Mouse (Mus musculus) limb, embryonic 11.5 days (tissue): Measurements from ENCODE around the gene Paqr5. TPM values are rescaled to one million over a fixed set of nuclear protein-coding genes. Genes with fewer than 3 reads are reported as not detected.
A peak's percentile ranks its signal among the peaks of the same experiment; 100 is the strongest.

Experiments
- ATAC-seq: fragments of 200-750 bp; cut with Nextera tagmentation; 2 replicates; pipeline ENCODE4 v1.8.0; 2017; ENCODE audit warnings: low read depth; ENCODE audit not compliant: insufficient number of reproducible peaks, low FRiP score, low TSS enrichment
- DNase-seq: peaks from one replicate; pipeline ENCODE4 v3.0.0-alpha.2; 2015; ENCODE audit warnings: low spot score
- H3K27ac ChIP-seq: fragments of 300-500 bp; sonication (generic); replicated peaks from 2 replicates; pipeline ENCODE4 v1.5.1; 2014; ENCODE audit warnings: low read depth, mild to moderate bottlenecking, low read length
- H3K27me3 ChIP-seq: fragments of 300-500 bp; sonication (generic); 2 replicates; pipeline ENCODE4 v1.6.1; 2014; ENCODE audit warnings: mild to moderate bottlenecking, low read length, mixed read lengths; ENCODE audit not compliant: control insufficient read depth, insufficient read depth
- H3K36me3 ChIP-seq: fragments of 300-500 bp; sonication (generic); 2 replicates; pipeline ENCODE4 v1.6.1; 2014; ENCODE audit warnings: mild to moderate bottlenecking, low read length, moderate library complexity, mixed read lengths; ENCODE audit not compliant: control insufficient read depth, insufficient read depth
- H3K4me1 ChIP-seq: fragments of 300-500 bp; sonication (generic); 2 replicates; pipeline ENCODE4 v1.6.1; 2014; ENCODE audit warnings: low read length, mixed read lengths; ENCODE audit not compliant: control insufficient read depth, insufficient read depth
- H3K4me2 ChIP-seq: fragments of 300-500 bp; sonication (generic); 2 replicates; pipeline ENCODE4 v1.6.1; 2014; ENCODE audit warnings: low read depth, mild to moderate bottlenecking, moderate library complexity; ENCODE audit not compliant: severe bottlenecking
- H3K4me3 ChIP-seq: fragments of 300-500 bp; sonication (generic); 2 replicates; pipeline ENCODE4 v1.5.1; 2014; ENCODE audit warnings: low read depth, low read length
- H3K9ac ChIP-seq: fragments of 300-500 bp; sonication (generic); 2 replicates; pipeline ENCODE4 v1.6.1; 2014; ENCODE audit warnings: mild to moderate bottlenecking, low read length
- H3K9me3 ChIP-seq: fragments of 300-500 bp; sonication (generic); 2 replicates; pipeline ENCODE4 v1.6.1; 2016; ENCODE audit warnings: low read length; ENCODE audit not compliant: control insufficient read depth
- WGBS: fragments of 180-500 bp; shearing (Covaris S2); extraction: QIAGEN DNeasy Blood & Tissue Kit; methylation state at CpG from one replicate; pipeline ENCODE4 v1.1.7; 2014; 5-methylcytosine and 5-hydroxymethylcytosine counted together
- polyA plus RNA-seq: library from polyadenylated mRNA; unstranded; fragments of >200 nt; fragmentation: Nextera tagmentation; extraction: Ambion mirVana; gene quantifications from 2 replicates; pipeline ENCODE4 v1.2.1, GENCODE M21; 2014

The Paqr5 gene
- polyA plus RNA-seq, 1 experiment from 2014 or later: 0.85 TPM

DNA sequence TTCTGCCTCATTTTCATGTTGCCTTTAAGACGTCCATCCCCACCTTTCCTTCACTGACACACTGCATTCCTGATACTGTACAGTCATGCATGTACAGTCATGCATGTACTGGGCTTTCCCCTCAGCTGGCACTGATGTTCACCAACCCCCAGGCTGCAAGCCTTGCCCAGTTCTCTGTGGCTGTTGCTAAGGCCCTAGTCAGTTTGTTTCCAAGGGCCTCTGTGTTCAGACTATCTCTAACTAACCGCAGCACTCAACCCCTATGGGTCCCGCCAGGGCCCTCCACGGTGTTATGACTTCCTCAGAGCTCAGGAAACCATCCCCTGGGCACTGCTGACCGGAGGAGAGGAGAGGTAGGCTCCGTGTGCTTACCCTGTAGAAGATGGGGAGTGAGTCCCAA lies 63.3 kb downstream of the Paqr5 start:
- DNase-seq: no peak
- ATAC-seq: no peak
- 79% methylated on average over 6 of the region's 6 CpGs for WGBS
- no peaks in the 10 kb centered on the region for H3K4me1 ChIP-seq
- H3K36me3 ChIP-seq: no peaks in the 10 kb centered on the region
- no peak overlapping the region for H3K27ac ChIP-seq
- H3K9ac ChIP-seq: no peak overlapping the region
- H3K27me3 ChIP-seq: no peaks in the 10 kb centered on the region
- H3K4me3 ChIP-seq: no peak overlapping the region
- H3K9me3 ChIP-seq: no peaks in the 10 kb centered on the region
- H3K4me2 ChIP-seq: no peak overlapping the region; the same call in 1 of the 2 replicates

DNA sequence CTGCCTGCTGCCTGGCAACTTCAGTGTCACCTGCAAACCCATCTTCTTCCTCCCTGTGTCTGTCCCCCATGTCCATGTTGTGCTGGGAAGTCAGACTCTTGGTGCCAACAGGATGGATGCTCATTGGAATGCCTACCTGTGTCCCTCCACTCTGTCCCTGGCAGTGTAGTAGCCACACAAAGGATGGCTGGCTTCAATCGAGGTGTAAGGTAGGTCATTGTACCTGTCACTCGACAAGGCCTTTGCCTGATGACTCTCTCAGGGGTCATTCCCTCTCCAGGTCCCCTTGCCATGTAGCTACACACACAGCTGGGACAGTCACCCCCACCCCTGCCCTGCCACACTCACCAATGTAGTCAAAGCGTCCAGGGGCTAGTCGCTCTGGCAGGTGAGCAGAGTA lies 65.5 kb downstream of the Paqr5 start:
- no peak overlapping the region for H3K4me3 ChIP-seq
- no peak for ATAC-seq
- H3K36me3 ChIP-seq: no peaks in the 10 kb centered on the region
- H3K9ac ChIP-seq: no peak overlapping the region
- DNase-seq: no peak
- no peak overlapping the region for H3K4me2 ChIP-seq
- H3K27me3 ChIP-seq: no peaks in the 10 kb centered on the region
- no peaks in the 10 kb centered on the region for H3K9me3 ChIP-seq
- H3K4me1 ChIP-seq: no peaks in the 10 kb centered on the region
- WGBS: 84% methylated on average over 4 of the region's 4 CpGs
- no peak overlapping the region for H3K27ac ChIP-seq

DNA sequence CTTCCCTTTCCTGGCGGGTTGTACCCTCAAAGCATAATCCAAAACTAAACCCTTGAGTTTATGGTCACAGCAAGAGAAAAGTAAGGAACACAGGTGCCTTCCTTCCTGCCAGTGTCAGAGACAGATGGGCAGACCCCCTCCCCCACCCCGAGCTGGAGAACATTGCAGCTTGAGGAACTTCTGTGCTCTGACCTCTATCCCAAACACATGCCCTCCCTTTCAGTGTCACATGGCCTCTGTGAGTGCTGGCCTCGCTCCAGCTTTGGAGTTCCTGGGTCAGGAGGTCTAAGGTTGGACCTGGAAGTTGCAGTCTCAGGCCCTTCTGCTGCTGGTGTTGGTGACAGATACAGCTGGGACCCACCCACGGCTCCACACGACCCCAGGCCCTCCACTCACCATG lies 65.9 kb downstream of the Paqr5 start:
- Histone ChIP-seq H3K27me3 (no peaks in the 10 kb centered on the region), H3K4me1 (no peaks in the 10 kb centered on the region), H3K4me3 (no peak overlapping the region), H3K9me3 (no peaks in the 10 kb centered on the region), H3K9ac (no peak overlapping the region), H3K4me2 (no peak overlapping the region), H3K36me3 (no peaks in the 10 kb centered on the region), H3K27ac (no peak overlapping the region)
- DNase-seq (no peak), ATAC-seq (no peak)
- WGBS: 57% methylated on average over 5 of the region's 5 CpGs

DNA sequence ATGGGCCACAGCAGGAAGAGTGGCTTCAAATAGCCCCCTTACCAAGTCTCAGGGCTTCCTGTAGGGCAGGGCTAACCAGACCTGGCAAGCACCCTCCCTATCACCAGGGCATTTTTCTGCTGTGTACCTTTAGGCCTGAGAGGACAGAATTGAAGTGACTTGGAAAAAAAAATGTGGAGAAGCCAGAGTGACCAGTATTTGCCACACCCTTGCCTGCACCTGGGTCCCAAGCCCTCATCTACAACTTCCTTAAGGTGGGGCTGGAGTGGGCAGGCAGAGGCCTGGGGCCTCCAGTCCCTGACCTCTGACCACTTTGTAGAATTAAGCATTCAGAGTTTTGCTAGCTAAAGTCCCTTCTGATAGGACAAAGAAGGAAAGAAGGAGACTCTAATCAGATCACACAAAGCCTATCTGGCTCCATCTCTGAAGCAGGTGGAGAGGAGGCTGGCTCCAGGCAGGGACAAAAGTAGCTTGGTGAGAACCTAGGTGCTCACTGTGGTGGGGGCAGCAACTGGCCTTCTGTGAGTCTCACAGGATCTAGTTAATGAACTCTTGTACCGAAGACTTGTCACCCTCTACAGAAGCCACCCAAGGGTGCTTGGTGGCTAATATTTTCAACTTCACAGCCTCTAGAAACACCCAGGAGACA lies 66.6 kb downstream of the Paqr5 start:
- no peaks in the 10 kb centered on the region for H3K27me3 ChIP-seq
- ATAC-seq: no peak
- WGBS: 80% methylated on average over 1 of the region's 1 CpGs
- H3K4me1 ChIP-seq: no peaks in the 10 kb centered on the region
- H3K9me3 ChIP-seq: no peaks in the 10 kb centered on the region
- no peak overlapping the region for H3K27ac ChIP-seq
- no peak overlapping the region for H3K4me3 ChIP-seq
- DNase-seq: no peak
- H3K4me2 ChIP-seq: no peak overlapping the region
- no peak overlapping the region for H3K9ac ChIP-seq
- no peaks in the 10 kb centered on the region for H3K36me3 ChIP-seq

DNA sequence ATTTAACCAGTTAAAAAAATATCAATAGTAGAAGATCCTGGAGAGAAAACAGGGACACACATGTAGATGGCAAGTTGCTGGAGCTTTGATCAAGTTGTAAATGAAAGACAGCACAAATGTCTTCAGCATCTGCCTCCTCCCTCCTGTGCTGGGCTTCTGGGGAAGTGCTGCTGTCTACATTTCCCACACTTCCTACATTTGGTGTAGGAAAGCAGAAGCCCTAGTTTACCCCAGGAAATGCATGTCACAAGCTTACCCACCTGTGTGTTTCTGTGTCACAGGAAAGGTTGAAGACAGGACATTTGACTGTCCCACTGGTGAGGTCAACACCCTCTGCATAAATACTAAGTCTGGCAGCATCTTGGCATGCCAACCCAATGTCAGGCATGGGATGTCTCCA lies 71.9 kb downstream of the Paqr5 start:
- H3K27me3 ChIP-seq: no peaks in the 10 kb centered on the region
- no peak overlapping the region for H3K4me3 ChIP-seq
- H3K36me3 ChIP-seq: no peaks in the 10 kb centered on the region
- H3K4me1 ChIP-seq: no peaks in the 10 kb centered on the region
- no peaks in the 10 kb centered on the region for H3K9me3 ChIP-seq
- no peak for DNase-seq
- H3K27ac ChIP-seq: no peak overlapping the region
- no peak overlapping the region for H3K9ac ChIP-seq
- no peak for ATAC-seq
- H3K4me2 ChIP-seq: no peak overlapping the region

DNA sequence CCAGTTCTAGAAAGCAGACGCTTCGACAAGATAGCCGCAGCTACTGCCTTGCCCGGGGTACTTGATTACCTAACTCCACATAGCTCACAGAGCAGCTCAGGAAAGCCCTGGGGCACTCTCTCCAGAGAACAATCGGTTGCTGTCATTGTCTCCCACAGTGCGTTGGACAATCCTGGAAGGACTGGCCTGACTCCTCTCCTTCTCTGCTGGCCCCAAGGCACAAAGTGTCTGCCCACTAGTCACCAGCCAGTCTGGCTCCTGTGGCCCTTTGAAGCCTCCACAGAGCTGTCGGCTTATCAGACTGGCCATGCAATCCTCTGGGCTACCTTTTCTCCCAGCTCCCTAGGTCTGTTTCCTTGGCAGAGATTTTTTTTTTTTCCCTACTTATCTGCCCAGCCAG lies 74.4 kb downstream of the Paqr5 start:
- 74% methylated on average over 7 of the region's 7 CpGs for WGBS
- H3K4me3 ChIP-seq: no peak overlapping the region
- no peaks in the 10 kb centered on the region for H3K36me3 ChIP-seq
- no peak for ATAC-seq
- no peaks in the 10 kb centered on the region for H3K4me1 ChIP-seq
- H3K9ac ChIP-seq: no peak overlapping the region
- H3K4me2 ChIP-seq: no peak overlapping the region
- no peak for DNase-seq
- H3K27me3 ChIP-seq: no peaks in the 10 kb centered on the region
- no peak overlapping the region for H3K27ac ChIP-seq
- H3K9me3 ChIP-seq: no peaks in the 10 kb centered on the region

DNA sequence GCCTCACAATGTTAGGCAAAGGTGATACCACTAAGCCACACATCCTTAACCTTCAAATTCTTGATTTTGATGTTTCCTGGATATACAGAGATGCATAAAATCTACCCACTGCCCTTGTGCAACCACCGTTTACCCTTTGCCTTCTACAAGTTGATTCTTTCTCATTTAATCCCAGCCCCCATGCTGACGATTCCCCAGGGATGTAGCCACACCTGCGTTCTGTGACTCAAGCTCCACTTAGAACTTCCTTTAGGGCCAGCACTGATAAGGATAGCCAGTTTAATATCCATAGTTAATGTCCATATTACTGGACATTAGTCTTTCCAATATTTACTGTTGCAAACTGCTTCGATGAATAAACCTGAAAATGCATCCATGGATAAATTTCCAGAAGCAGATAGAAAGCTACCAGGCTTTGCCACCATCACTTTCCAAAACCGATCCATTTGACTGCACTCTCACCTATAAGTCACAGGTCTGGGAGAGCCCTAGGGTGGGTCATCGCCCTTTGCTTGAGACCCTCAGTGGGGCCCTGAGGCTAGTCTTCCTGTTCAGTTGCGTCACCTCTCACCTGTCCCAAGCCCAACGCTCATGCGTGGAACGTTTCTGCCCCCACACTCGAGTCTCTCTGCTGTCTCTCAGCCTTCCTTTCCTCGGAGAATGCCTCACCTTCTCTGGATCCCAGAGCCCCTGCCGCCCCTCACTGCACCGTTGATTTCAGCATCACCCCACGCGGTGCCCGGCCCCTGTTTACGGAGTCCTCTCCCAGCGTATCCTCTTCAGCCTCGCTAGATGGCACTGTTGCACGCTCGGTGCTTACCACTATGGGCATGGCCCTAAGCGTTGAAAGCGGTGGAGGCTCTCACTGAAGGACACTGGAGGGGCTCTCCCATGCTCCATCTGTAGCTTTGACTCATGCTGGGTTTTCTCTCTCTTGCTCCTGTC lies 79.0 kb downstream of the Paqr5 start:
- 8% methylated on average over 24 of the region's 24 CpGs for WGBS
- ATAC-seq: peak; percentile 66
- Histone ChIP-seq H3K4me3 (peak overlapping the region; percentile 77), H3K9ac (peak overlapping the region; percentile 47; the same call in 1 of the 2 replicates), H3K9me3 (no peaks in the 10 kb centered on the region), H3K4me2 (peak overlapping the region; percentile 83), H3K27me3 (no peaks in the 10 kb centered on the region), H3K36me3 (peaks cover 3% of the 10 kb centered on the region), H3K4me1 (0 out of 2 replicates have a peak, but pooled peaks cover 4% of the 10 kb centered on the region), H3K27ac (no peak overlapping the region)
- DNase-seq: peak; percentile 87

DNA sequence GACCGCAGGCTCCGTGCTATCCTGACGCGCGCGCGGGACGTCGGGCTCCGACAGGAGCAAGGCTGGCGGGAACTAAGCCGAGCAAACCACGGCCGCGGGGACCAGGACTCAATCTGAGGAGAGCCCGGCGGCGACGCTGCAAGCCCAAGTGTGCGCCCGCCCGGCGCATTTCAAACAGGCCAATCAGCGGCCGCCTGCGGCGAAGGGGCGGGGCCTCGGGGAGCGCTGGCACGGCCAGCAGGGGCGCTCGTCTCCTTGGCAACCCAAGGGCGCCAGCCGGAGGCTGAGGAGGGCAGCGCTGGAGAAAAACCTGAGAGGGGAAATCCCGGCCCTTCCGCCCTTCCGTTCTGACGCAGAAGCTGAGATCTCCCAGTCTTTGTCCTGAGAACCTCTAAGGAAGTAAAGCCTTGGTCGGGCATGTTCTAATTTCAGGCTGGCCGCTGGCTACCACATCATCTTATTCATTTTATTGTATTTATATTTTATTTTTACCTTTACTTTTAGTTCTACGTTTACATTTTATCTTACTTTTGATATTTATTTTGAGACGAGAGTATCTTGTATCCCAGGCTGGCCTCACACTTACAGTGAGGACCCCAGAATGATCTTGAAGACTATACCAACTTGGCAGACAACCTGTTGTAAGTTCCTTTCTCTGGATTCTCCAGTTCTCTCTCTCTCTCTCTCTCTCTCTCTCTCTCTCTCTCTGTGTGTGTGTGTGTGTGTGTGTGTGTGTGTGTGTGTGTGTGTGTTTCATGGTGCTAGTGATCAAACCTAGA lies 79.8 kb downstream of the Paqr5 start, which contains the start of gene Kif23:
Gene Kif23, minus strand, starts transcription at position 152 of the 779 bp plus-strand sequence.
- H3K4me1 ChIP-seq: 0 out of 2 replicates have a peak, but pooled peaks cover 4% of the 10 kb centered on the region
- H3K27ac ChIP-seq: peak within 1 kb of the TSS; percentile 75
- H3K27me3 ChIP-seq: no peaks in the 10 kb centered on the region
- H3K4me2 ChIP-seq: peak within 1 kb of the TSS; percentile 83
- peaks cover 5% of the 10 kb centered on the region for H3K36me3 ChIP-seq
- peak within 1 kb of the TSS; percentile 77 for H3K4me3 ChIP-seq
- DNase-seq (peak; percentile 100), ATAC-seq (peak; percentile 90)
- under 1% methylated on average over 44 of the region's 44 CpGs for WGBS
- no peaks in the 10 kb centered on the region for H3K9me3 ChIP-seq
- peak within 1 kb of the TSS; percentile 80 for H3K9ac ChIP-seq
